Mouse (Mus musculus) lung, postnatal 0 days (tissue): ENCODE measurements around the gene Fam131a. TPM values are rescaled to one million over a fixed set of nuclear protein-coding genes. Genes with fewer than 3 reads are reported as not detected.

Source experiments
- ATAC-seq: fragments of 200-750 bp; cut with Nextera tagmentation; 2 replicates; pipeline ENCODE4 v1.8.0; 2017; ENCODE audit warnings: moderate library complexity
- DNase-seq: peaks from one replicate; pipeline ENCODE4 v3.0.0-alpha.2; 2016; ENCODE audit warnings: low spot score
- H3K27ac ChIP-seq: fragments of 300-500 bp; sonication (generic); 2 replicates; pipeline ENCODE4 v1.5.1; 2014; ENCODE audit warnings: antibody characterized with exemption, mild to moderate bottlenecking, low read length, mixed read lengths
- H3K27me3 ChIP-seq: fragments of 300-500 bp; sonication (generic); replicated peaks from 2 replicates; pipeline ENCODE4 v1.6.1; 2014; ENCODE audit warnings: low read length, mixed read lengths; ENCODE audit not compliant: insufficient read depth
- H3K36me3 ChIP-seq: fragments of 300-500 bp; sonication (generic); 2 replicates; pipeline ENCODE4 v1.6.1; 2014; ENCODE audit warnings: low read length, mixed read lengths; ENCODE audit not compliant: insufficient read depth
- H3K4me1 ChIP-seq: fragments of 300-500 bp; sonication (generic); 2 replicates; pipeline ENCODE4 v1.6.1; 2014; ENCODE audit warnings: antibody characterized with exemption, low read depth, low read length, mixed read lengths; ENCODE audit not compliant: insufficient read depth
- H3K4me2 ChIP-seq: fragments of 300-500 bp; sonication (generic); replicated peaks from 2 replicates; pipeline ENCODE4 v1.6.1; 2014; ENCODE audit warnings: low read depth, mild to moderate bottlenecking, low read length, moderate library complexity, mixed read lengths
- H3K4me3 ChIP-seq: fragments of 300-500 bp; sonication (generic); 2 replicates; pipeline ENCODE4 v1.5.1; 2014; ENCODE audit warnings: low read depth, low read length
- H3K9ac ChIP-seq: fragments of 300-500 bp; sonication (generic); replicated peaks from 2 replicates; pipeline ENCODE4 v1.6.1; 2014; ENCODE audit warnings: low read depth, mild to moderate bottlenecking
- H3K9me3 ChIP-seq: fragments of 300-500 bp; sonication (generic); 2 replicates; pipeline ENCODE4 v1.6.1; 2016; ENCODE audit warnings: low read length, mixed read lengths
- CTCF ChIP-seq: IDR thresholded peaks from 2 replicates; pipeline ENCODE4 v1.5.1; 2016; ENCODE audit warnings: antibody characterized with exemption, mild to moderate bottlenecking
- EP300 ChIP-seq: IDR thresholded peaks from 2 replicates; pipeline ENCODE4 v1.6.1; 2016; ENCODE audit warnings: antibody characterized with exemption, mild to moderate bottlenecking, control low read depth
- WGBS: fragments of 180-500 bp; shearing (Covaris S2); extraction: QIAGEN DNeasy Blood & Tissue Kit; methylation state at CpG from one replicate; pipeline ENCODE4 v1.1.7; 2014; 5-methylcytosine and 5-hydroxymethylcytosine counted together
- polyA plus RNA-seq: library from polyadenylated mRNA; unstranded; fragments of >200 nt; fragmentation: Nextera tagmentation; extraction: Ambion mirVana; gene quantifications from 2 replicates; pipeline ENCODE4 v1.2.1, GENCODE M21; 2015

Gene Fam131a
- polyA plus RNA-seq, 1 experiment from 2014 or later: 8.4 TPM

- WGBS: 70% methylated on average over 3 of the region's 3 CpGs
- Histone ChIP-seq H3K36me3 (no peaks in the 10 kb centered on the region), H3K27ac (no peak overlapping the region), H3K4me1 (peaks cover 9% of the 10 kb centered on the region), H3K4me2 (no peak overlapping the region), H3K4me3 (no peak overlapping the region), H3K9me3 (no peaks in the 10 kb centered on the region), H3K9ac (no peak overlapping the region), H3K27me3 (no peaks in the 10 kb centered on the region)
- DNase-seq (no peak), ATAC-seq (no peak)
- TF ChIP-seq EP300: no peak
- TF ChIP-seq CTCF: no peak
Observed at GRCm38 (mm10) chr16:20670291-20670690, 22.8 kb upstream of the Fam131a start.

GRCm38 (mm10) chr16:20671886-20672285 is 21.2 kb upstream of the Fam131a start:
- Histone ChIP-seq H3K36me3 (no peaks in the 10 kb centered on the region), H3K4me2 (no peak overlapping the region), H3K27me3 (no peaks in the 10 kb centered on the region), H3K4me3 (no peak overlapping the region; the same call in 1 of the 2 replicates), H3K27ac (peak overlapping the region; percentile 97; the same call in 1 of the 2 replicates), H3K4me1 (peaks cover 9% of the 10 kb centered on the region), H3K9ac (no peak overlapping the region), H3K9me3 (no peaks in the 10 kb centered on the region)
- DNase-seq: no peak
- WGBS: 20% methylated on average over 6 of the region's 6 CpGs
- ATAC-seq: no peak
- TF ChIP-seq EP300: no peak
- TF ChIP-seq CTCF: no peak

DNA sequence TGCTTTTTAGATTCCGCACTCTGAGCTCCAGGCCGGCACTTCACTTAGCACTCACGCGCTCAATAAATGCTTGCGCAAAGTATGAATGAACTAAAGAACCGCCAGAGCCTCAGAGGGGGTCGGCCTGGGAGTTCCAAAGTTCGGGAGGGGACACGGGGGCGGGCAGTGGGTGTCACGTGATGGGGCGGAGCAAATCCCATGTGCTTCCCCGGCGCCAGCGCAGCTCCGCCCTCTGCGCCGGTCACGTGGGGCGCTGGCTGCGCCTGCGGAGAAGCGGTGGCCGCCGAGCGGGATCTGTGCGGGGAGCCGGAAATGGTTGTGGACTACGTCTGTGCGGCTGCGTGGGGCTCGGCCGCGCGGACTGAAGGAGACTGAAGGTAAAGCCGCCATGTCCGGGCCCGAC is 20.5 kb upstream of the Fam131a start:
- TF ChIP-seq EP300 (0 out of 2 replicates have a peak, but pooled peaks have one; percentile 14), CTCF (no peak)
- DNase-seq: peak; percentile 98
- ATAC-seq: peak; percentile 94

GRCm38 (mm10) chr16:20672965-20673705 is 19.9 kb upstream of the Fam131a start:
- no peaks in the 10 kb centered on the region for H3K27me3 ChIP-seq
- 1% methylated on average over 30 of the region's 78 CpGs for WGBS
- H3K27ac ChIP-seq: peak overlapping the region; percentile 97
- peaks cover 14% of the 10 kb centered on the region for H3K4me1 ChIP-seq
- peak; percentile 80 for ATAC-seq
- no peaks in the 10 kb centered on the region for H3K36me3 ChIP-seq
- H3K4me3 ChIP-seq: peak overlapping the region; percentile 86
- no peak for TF ChIP-seq CTCF
- TF ChIP-seq EP300: no peak
- H3K9ac ChIP-seq: peak overlapping the region; percentile 87
- H3K4me2 ChIP-seq: peak overlapping the region; percentile 77
- H3K9me3 ChIP-seq: no peaks in the 10 kb centered on the region
- peak; percentile 85 for DNase-seq

More for the DNA sequence above, 20.5 kb upstream of the Fam131a start:
- Histone ChIP-seq H3K27ac (peak overlapping the region; percentile 97), H3K4me1 (peaks cover 10% of the 10 kb centered on the region), H3K9me3 (no peaks in the 10 kb centered on the region), H3K36me3 (no peaks in the 10 kb centered on the region), H3K4me2 (peak overlapping the region; percentile 77), H3K9ac (peak overlapping the region; percentile 87), H3K27me3 (no peaks in the 10 kb centered on the region), H3K4me3 (peak overlapping the region; percentile 86)
- 0% methylated on average over 31 of the region's 38 CpGs for WGBS

DNA sequence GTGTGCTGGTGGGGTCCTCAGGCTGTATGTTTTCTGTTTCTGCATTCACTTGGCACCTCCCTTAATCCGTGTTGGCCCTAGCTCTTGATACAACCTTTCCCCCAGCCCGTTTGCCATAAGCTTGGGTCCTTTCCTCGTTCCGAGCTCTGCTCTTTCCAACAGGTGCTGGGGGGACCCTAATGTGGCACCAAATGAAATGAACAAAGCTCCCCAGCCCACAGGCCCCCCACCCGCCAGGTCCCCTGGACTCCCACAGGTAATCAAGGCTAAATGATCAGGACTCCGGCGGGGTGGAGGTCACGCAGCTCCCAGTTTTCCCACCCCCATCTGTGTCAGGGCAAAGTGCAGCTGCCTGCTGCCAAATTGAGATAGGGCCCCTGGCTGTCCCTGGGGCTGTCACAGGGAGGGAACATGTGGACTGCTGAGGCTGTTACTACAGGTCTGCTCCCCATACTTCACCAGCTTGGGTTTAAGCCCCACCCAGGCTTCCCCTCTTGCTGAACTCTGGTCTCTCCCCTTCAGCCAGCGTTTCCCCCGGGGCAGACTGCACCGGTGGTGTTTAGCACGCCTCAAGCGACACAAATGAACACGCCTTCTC is 19.2 kb upstream of the Fam131a start:
- H3K9me3 ChIP-seq: no peaks in the 10 kb centered on the region

DNA sequence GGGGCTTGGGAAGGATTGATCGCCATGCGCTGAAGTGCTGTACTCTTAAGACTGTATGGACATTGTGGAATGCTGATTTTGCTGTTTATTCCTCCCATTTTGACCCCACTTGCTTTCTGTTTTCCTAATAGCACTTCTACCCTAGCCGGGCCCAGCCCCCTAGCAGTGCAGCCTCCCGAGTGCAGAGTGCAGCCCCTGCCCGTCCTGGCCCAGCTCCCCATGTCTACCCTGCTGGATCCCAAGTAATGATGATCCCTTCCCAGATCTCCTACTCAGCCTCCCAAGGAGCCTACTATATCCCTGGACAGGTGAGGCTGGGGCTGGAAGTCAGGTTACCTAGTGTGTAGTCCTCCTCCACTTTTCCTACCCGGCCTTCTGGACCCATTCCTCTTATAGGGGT is 17.8 kb upstream of the Fam131a start:
- no peak overlapping the region for H3K4me3 ChIP-seq
- no peaks in the 10 kb centered on the region for H3K9me3 ChIP-seq
- 0 out of 2 replicates have a peak overlapping the region, but pooled peaks have one; percentile 6 for H3K9ac ChIP-seq
- peaks cover 16% of the 10 kb centered on the region for H3K36me3 ChIP-seq
- no peak overlapping the region for H3K4me2 ChIP-seq
- no peak for DNase-seq
- H3K27ac ChIP-seq: no peak overlapping the region
- no peak for ATAC-seq
- WGBS: 86% methylated on average over 6 of the region's 6 CpGs
- H3K27me3 ChIP-seq: no peaks in the 10 kb centered on the region
- peaks cover 14% of the 10 kb centered on the region for H3K4me1 ChIP-seq
- no peak for TF ChIP-seq CTCF
- TF ChIP-seq EP300: no peak

More for the DNA sequence above, 19.2 kb upstream of the Fam131a start:
- no peaks in the 10 kb centered on the region for H3K27me3 ChIP-seq
- peak overlapping the region; percentile 97 for H3K27ac ChIP-seq
- peak overlapping the region; percentile 77 for H3K4me2 ChIP-seq
- 6% methylated on average over 14 of the region's 14 CpGs for WGBS
- H3K9ac ChIP-seq: peak overlapping the region; percentile 87
- TF ChIP-seq CTCF: no peak
- no peak for TF ChIP-seq EP300
- ATAC-seq (no peak), DNase-seq (peak; percentile 47)
- H3K4me1 ChIP-seq: peaks cover 14% of the 10 kb centered on the region
- H3K4me3 ChIP-seq: peak overlapping the region; percentile 86
- peaks cover 3% of the 10 kb centered on the region for H3K36me3 ChIP-seq
